In genomic region chr12:80462942-80463651, GRCm38 (mm10) we compare ENCODE assay signal across 8 mouse cellular contexts. TPM values are rescaled to one million over a fixed set of nuclear protein-coding genes. Genes with fewer than 3 reads are reported as not detected.
DNase-seq lines count a peak whose midpoint lies in the region; ATAC-seq and TF ChIP-seq lines count a peak whose summit lies in the region.

Exd2 (plus strand) TSS chr12:80463095.

- no peaks in the 10 kb centered on the region for H3K4me1 ChIP-seq in bone marrow, adult 2 months (ENCODE audit: control insufficient read depth, insufficient read depth, low read length)
- H3K4me1 ChIP-seq in embryonic facial prominence, embryonic 15.5 days: peaks cover 4% of the 10 kb centered on the region; the same call in 1 of the 2 replicates
- H3K4me1 ChIP-seq in limb, embryonic 14.5 days (ENCODE audit: control insufficient read depth, insufficient read depth, low read length): 0 out of 2 replicates have a peak, but pooled peaks cover 3% of the 10 kb centered on the region
- H3K4me1 ChIP-seq in midbrain, postnatal 0 days (ENCODE audit: insufficient read depth, low read length): 0 out of 2 replicates have a peak, but pooled peaks cover 4% of the 10 kb centered on the region

- peak within 1 kb of the TSS; percentile 99 for H3K4me3 ChIP-seq in bone marrow, adult 2 months (replicated peaks; ENCODE audit: control insufficient read depth, low read depth, low read length)
- peak within 1 kb of the TSS; percentile 92 for H3K4me3 ChIP-seq in embryonic facial prominence, embryonic 15.5 days (replicated peaks)
- H3K4me3 ChIP-seq in limb, embryonic 14.5 days (replicated peaks; ENCODE audit: low read length): peak within 1 kb of the TSS; percentile 88
- H3K4me3 ChIP-seq in midbrain, postnatal 0 days (ENCODE audit: low read depth, low read length): peak within 1 kb of the TSS; percentile 86

- H3K27ac ChIP-seq in bone marrow, adult 2 months (ENCODE audit: control insufficient read depth, insufficient read depth, low read depth, low read length, poor library complexity): peak within 1 kb of the TSS; percentile 72
- H3K27ac ChIP-seq in embryonic facial prominence, embryonic 15.5 days (replicated peaks): peak within 1 kb of the TSS; percentile 93
- peak within 1 kb of the TSS; percentile 84 for H3K27ac ChIP-seq in limb, embryonic 14.5 days (replicated peaks; ENCODE audit: low read depth, low read length)
- H3K27ac ChIP-seq in midbrain, postnatal 0 days (ENCODE audit: low read depth, low read length): peak within 1 kb of the TSS; percentile 57

- peak; percentile 96 for ATAC-seq in embryonic facial prominence, embryonic 15.5 days (ENCODE audit: insufficient number of reproducible peaks, low FRiP score, low TSS enrichment, low read depth)
- peak; percentile 96 for ATAC-seq in limb, embryonic 14.5 days (ENCODE audit: low FRiP score, low read depth)
- ATAC-seq in midbrain, postnatal 0 days (ENCODE audit: low FRiP score): peak; percentile 96

- TF ChIP-seq POLR2A in bone marrow, adult 2 months (IDR thresholded peaks at IDR 0.05; ENCODE audit: borderline replicate concordance, control insufficient read depth, low read depth, low read length): no peak
- TF ChIP-seq POLR2A in limb, embryonic 14.5 days (IDR thresholded peaks at IDR 0.05; ENCODE audit: borderline replicate concordance, extremely low read depth, insufficient read depth, insufficient read length): no peak

- peak within 1 kb of the TSS; percentile 68 for H3K9ac ChIP-seq in embryonic facial prominence, embryonic 15.5 days
- H3K9ac ChIP-seq in limb, embryonic 14.5 days (ENCODE audit: low read depth, low read length, severe bottlenecking): peak within 1 kb of the TSS; percentile 72
- H3K9ac ChIP-seq in midbrain, postnatal 0 days (replicated peaks; ENCODE audit: low read length, poor library complexity, severe bottlenecking): peak within 1 kb of the TSS; percentile 70

- H3K36me3 ChIP-seq in embryonic facial prominence, embryonic 15.5 days: no peaks in the 10 kb centered on the region
- no peaks in the 10 kb centered on the region for H3K36me3 ChIP-seq in limb, embryonic 14.5 days (ENCODE audit: control insufficient read depth, insufficient read depth, low read length)
- H3K36me3 ChIP-seq in midbrain, postnatal 0 days (ENCODE audit: insufficient read depth, low read length): no peaks in the 10 kb centered on the region

- TF ChIP-seq CTCF in bone marrow, adult 2 months (IDR thresholded peaks at IDR 0.05; ENCODE audit: control insufficient read depth, insufficient read depth, low read length): no peak
- TF ChIP-seq CTCF in midbrain, postnatal 0 days (IDR thresholded peaks at IDR 0.05): peak; percentile 39

- peak within 1 kb of the TSS; percentile 63 for H3K4me2 ChIP-seq in embryonic facial prominence, embryonic 15.5 days (replicated peaks)
- peak within 1 kb of the TSS; percentile 66 for H3K4me2 ChIP-seq in limb, embryonic 14.5 days (replicated peaks; ENCODE audit: low read depth, low read length, severe bottlenecking)
- H3K4me2 ChIP-seq in midbrain, postnatal 0 days (ENCODE audit: low read depth, low read length, poor library complexity, severe bottlenecking): peak within 1 kb of the TSS; percentile 61

- H3K27me3 ChIP-seq in embryonic facial prominence, embryonic 15.5 days: no peaks in the 10 kb centered on the region
- no peaks in the 10 kb centered on the region for H3K27me3 ChIP-seq in limb, embryonic 14.5 days (ENCODE audit: control insufficient read depth, insufficient read depth, low read length)
- H3K27me3 ChIP-seq in midbrain, postnatal 0 days (ENCODE audit: insufficient read depth, low read length): no peaks in the 10 kb centered on the region

- H3K9me3 ChIP-seq in embryonic facial prominence, embryonic 15.5 days (replicated peaks): no peaks in the 10 kb centered on the region
- H3K9me3 ChIP-seq in limb, embryonic 14.5 days (ENCODE audit: control insufficient read depth, low read length): no peaks in the 10 kb centered on the region
- H3K9me3 ChIP-seq in midbrain, postnatal 0 days (ENCODE audit: low read length): no peaks in the 10 kb centered on the region

- peak; percentile 97 for DNase-seq in 416B (ENCODE audit: low read depth)
- DNase-seq in heart, adult 8-10 months (ENCODE audit: low spot score): peak; percentile 90
- DNase-seq in kidney, adult 9 months: peak; percentile 94
- peak; percentile 93 for DNase-seq in limb, embryonic 14.5 days (ENCODE audit: low spot score)
- DNase-seq in midbrain, postnatal 0 days (ENCODE audit: low spot score): peak; percentile 95
- peak; percentile 73 to 86 for DNase-seq in spleen, postnatal 14 days (ENCODE audit: low spot score in 2 of 2)

- WGBS in bone marrow, adult 2 months: under 1% methylated on average over 45 of the region's 45 CpGs
- under 1% methylated on average over 45 of the region's 45 CpGs for WGBS in embryonic facial prominence, embryonic 15.5 days
- 2% methylated on average over 37 of the region's 45 CpGs for WGBS in limb, embryonic 14.5 days
- under 1% methylated on average over 45 of the region's 45 CpGs for WGBS in midbrain, postnatal 0 days

RNA-seq across cellular contexts. Expression of gene Exd2, which starts in this region (rescaled TPM):
- 1.8 and 7.0 TPM in 2 replicates for polyA plus RNA-seq in bone marrow, adult 2 months (2011; ENCODE audit: insufficient read depth, insufficient read length, low replicate concordance, missing spikeins)
- polyA plus RNA-seq in embryonic facial prominence, embryonic 15.5 days (2015; fragmentation: Nextera tagmentation; extraction: Ambion mirVana): 24.1 and 25.3 TPM in 2 replicates
- total RNA-seq in heart, adult 8-10 months (2022): 10 to 100 TPM; 11.4 to 19.1 (median 15.9) TPM
- 30.5 and 33.1 TPM in 2 replicates for polyA plus RNA-seq in limb, embryonic 14.5 days (2012; rRNA removed)
- polyA plus RNA-seq in limb, embryonic 14.5 days (2014; fragmentation: Nextera tagmentation; extraction: Ambion mirVana): 22.8 and 28.7 TPM in 2 replicates
- total RNA-seq in midbrain, postnatal 0 days (2014; rRNA removed): 40.0 and 43.1 TPM in 2 replicates
- polyA plus RNA-seq in midbrain, postnatal 0 days (2015; fragmentation: Nextera tagmentation; extraction: Ambion mirVana): 31.5 and 32.7 TPM in 2 replicates

Comparison
In these comparisons a context has a peak if more than half of its experiments do, and no peak if none do; other contexts are left out.
1. Peak in every context shown above with its lines: DNase-seq, ATAC-seq, H3K4me3 ChIP-seq and H3K27ac ChIP-seq.